Mouse (Mus musculus) forebrain, embryonic 11.5 days (tissue): ENCODE measurements around the gene Lbhd1. TPM values are rescaled to one million over a fixed set of nuclear protein-coding genes. Genes with fewer than 3 reads are reported as not detected.
A peak's percentile ranks its signal among the peaks of the same experiment; 100 is the strongest.
"Not testable (repeated sequence)": the region's sequence is repeated elsewhere in the genome, so short reads cannot be mapped to it uniquely, and the experiment has no call there.

Source experiments
- ATAC-seq: fragments of 200-750 bp; cut with Nextera tagmentation; replicated peaks from 2 replicates; pipeline ENCODE4 v1.8.0; 2017; ENCODE audit warnings: moderate TSS enrichment; ENCODE audit not compliant: low FRiP score
- DNase-seq: peaks from one replicate; pipeline ENCODE4 v3.0.0-alpha.2; 2017; ENCODE audit warnings: low spot score
- H3K27ac ChIP-seq: fragments of 300-500 bp; sonication (generic); 2 replicates; pipeline ENCODE4 v1.5.1; 2014; ENCODE audit warnings: low read depth, low read length
- H3K27me3 ChIP-seq: fragments of 300-500 bp; sonication (generic); 2 replicates; pipeline ENCODE4 v1.6.1; 2014; ENCODE audit warnings: mild to moderate bottlenecking, low read length, mixed read lengths; ENCODE audit not compliant: control insufficient read depth, insufficient read depth
- H3K36me3 ChIP-seq: fragments of 300-500 bp; sonication (generic); 2 replicates; pipeline ENCODE4 v1.6.1; 2014; ENCODE audit warnings: mild to moderate bottlenecking, low read length, moderate library complexity, mixed read lengths; ENCODE audit not compliant: control insufficient read depth, insufficient read depth
- H3K4me1 ChIP-seq: fragments of 300-500 bp; sonication (generic); replicated peaks from 2 replicates; pipeline ENCODE4 v1.6.1; 2014; ENCODE audit warnings: low read length, mixed read lengths; ENCODE audit not compliant: control insufficient read depth, insufficient read depth
- H3K4me2 ChIP-seq: fragments of 300-500 bp; sonication (generic); 2 replicates; pipeline ENCODE4 v1.6.1; 2014; ENCODE audit warnings: low read depth, mild to moderate bottlenecking, low read length, moderate library complexity, mixed read lengths; ENCODE audit not compliant: severe bottlenecking
- H3K4me3 ChIP-seq: fragments of 300-500 bp; sonication (generic); 2 replicates; pipeline ENCODE4 v1.5.1; 2014; ENCODE audit warnings: low read depth, low read length
- H3K9ac ChIP-seq: fragments of 300-500 bp; sonication (generic); 2 replicates; pipeline ENCODE4 v1.6.1; 2014; ENCODE audit warnings: low read length
- H3K9me3 ChIP-seq: fragments of 300-500 bp; sonication (generic); 2 replicates; pipeline ENCODE4 v1.6.1; 2016; ENCODE audit warnings: low read length, mixed read lengths; ENCODE audit not compliant: control insufficient read depth
- WGBS: fragments of 180-500 bp; shearing (Covaris S2); extraction: QIAGEN DNeasy Blood & Tissue Kit; methylation state at CpG from one replicate; pipeline ENCODE4 v1.1.7; 2014; 5-methylcytosine and 5-hydroxymethylcytosine counted together
- polyA plus RNA-seq: library from polyadenylated mRNA; unstranded; fragments of >200 nt; fragmentation: Nextera tagmentation; extraction: Ambion mirVana; gene quantifications from 2 replicates; pipeline ENCODE4 v1.2.1, GENCODE M21; 2014

Lbhd1 gene
- polyA plus RNA-seq, 1 experiment from 2014 or later = 110 TPM

DNA sequence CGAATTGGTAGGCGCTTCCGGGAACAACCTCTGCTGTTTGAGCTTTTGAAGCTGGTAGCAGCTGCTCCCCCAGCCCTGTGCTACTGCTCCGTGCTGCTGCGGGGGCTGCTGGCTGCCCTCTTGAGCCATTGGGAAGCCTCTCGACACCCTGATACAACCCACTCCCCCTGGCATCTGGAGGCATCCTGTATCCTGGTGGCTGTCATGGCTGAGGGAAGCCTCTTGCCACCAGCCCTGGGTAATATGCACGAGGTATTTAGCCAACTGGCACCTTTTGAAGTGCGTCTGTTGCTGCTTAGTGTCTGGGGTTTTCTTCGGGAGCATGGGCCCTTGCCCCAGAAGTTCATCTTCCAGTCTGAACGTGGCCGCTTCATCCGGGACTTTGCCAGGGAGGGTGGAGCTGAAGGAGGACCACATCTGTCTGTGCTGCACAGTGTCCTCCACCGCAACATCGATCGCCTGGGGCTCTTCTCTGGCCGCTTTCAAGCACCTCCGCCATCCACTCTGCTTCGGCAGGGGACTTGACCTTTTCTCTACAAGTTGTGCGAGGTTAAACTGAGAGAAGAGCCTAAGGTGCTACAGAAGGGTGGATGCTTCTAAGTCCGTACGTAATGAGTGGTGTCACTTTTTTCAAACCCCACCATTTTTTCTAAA, 13.8 kb downstream of the Lbhd1 start:
- H3K36me3 ChIP-seq, H3K9me3 ChIP-seq, H3K27me3 ChIP-seq: not testable (repeated sequence)
- ATAC-seq (peak; percentile 55), DNase-seq (peak; percentile 66)
- peaks cover 11% of the 10 kb centered on the region for H3K4me1 ChIP-seq
- H3K4me2 ChIP-seq = peak overlapping the region; percentile 89
- 29% methylated on average over 21 of the region's 21 CpGs for WGBS
- H3K4me3 ChIP-seq = peak overlapping the region; percentile 97
- peak overlapping the region; percentile 79 for H3K9ac ChIP-seq
- peak overlapping the region; percentile 37; the same call in 1 of the 2 replicates for H3K27ac ChIP-seq

- peak within 1 kb of the TSS; percentile 97 for H3K4me3 ChIP-seq
- DNase-seq (peak; percentile 98), ATAC-seq (peak; percentile 99)
- H3K27ac ChIP-seq = peak within 1 kb of the TSS; percentile 55; the same call in 1 of the 2 replicates
- peak within 1 kb of the TSS; percentile 89 for H3K4me2 ChIP-seq
- under 1% methylated on average over 53 of the region's 53 CpGs for WGBS
- H3K36me3 ChIP-seq = peaks cover 2% of the 10 kb centered on the region; the same call in 1 of the 2 replicates
- peak within 1 kb of the TSS; percentile 79 for H3K9ac ChIP-seq
- peaks cover 11% of the 10 kb centered on the region for H3K4me1 ChIP-seq
- H3K27me3 ChIP-seq = no peaks in the 10 kb centered on the region
- no peaks in the 10 kb centered on the region for H3K9me3 ChIP-seq
Observed at GRCm38 (mm10) chr19:8897865-8898495, 14.4 kb downstream of the Lbhd1 start, which contains the start of gene Ganab. TSS of gene Ganab (plus strand) at chr19:8898071.

GRCm38 (mm10) chr19:8898576-8898975, 15.0 kb downstream of the Lbhd1 start:
- ATAC-seq = no peak
- no peak for DNase-seq
- peaks cover 11% of the 10 kb centered on the region for H3K4me1 ChIP-seq
- peak overlapping the region; percentile 97 for H3K4me3 ChIP-seq
- H3K27ac ChIP-seq = no peak overlapping the region
- H3K27me3 ChIP-seq = no peaks in the 10 kb centered on the region
- H3K36me3 ChIP-seq = peaks cover 2% of the 10 kb centered on the region; the same call in 1 of the 2 replicates
- no peaks in the 10 kb centered on the region for H3K9me3 ChIP-seq
- peak overlapping the region; percentile 89 for H3K4me2 ChIP-seq
- 15% methylated on average over 13 of the region's 13 CpGs for WGBS
- peak overlapping the region; percentile 79 for H3K9ac ChIP-seq

DNA sequence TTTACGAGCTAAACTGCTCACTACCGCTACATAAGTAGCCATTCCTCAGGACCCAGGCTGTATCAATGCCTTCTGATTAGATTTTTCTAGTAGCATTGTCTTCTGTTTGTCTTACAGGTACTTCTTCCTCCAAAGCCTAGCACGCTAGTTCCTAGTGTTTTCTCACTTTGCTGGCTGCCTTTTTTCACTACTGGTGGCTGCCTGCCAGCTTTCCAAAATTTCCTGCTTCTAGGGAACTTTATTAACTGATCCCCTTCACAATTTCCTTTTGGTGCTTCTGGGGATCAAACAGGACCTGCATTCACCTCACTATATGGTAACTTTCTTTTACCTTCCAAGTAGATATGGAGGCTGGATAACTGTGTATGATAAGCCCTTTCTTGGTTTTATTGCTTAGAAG, 15.5 kb downstream of the Lbhd1 start:
- Histone ChIP-seq H3K27ac (no peak overlapping the region), H3K4me1 (peaks cover 11% of the 10 kb centered on the region), H3K4me3 (peak overlapping the region; percentile 97), H3K27me3 (no peaks in the 10 kb centered on the region), H3K9me3 (no peaks in the 10 kb centered on the region), H3K9ac (peak overlapping the region; percentile 79), H3K36me3 (peaks cover 2% of the 10 kb centered on the region; the same call in 1 of the 2 replicates), H3K4me2 (peak overlapping the region; percentile 89)
- ATAC-seq (no peak), DNase-seq (no peak)
- WGBS = 75% methylated on average over 3 of the region's 3 CpGs

DNA sequence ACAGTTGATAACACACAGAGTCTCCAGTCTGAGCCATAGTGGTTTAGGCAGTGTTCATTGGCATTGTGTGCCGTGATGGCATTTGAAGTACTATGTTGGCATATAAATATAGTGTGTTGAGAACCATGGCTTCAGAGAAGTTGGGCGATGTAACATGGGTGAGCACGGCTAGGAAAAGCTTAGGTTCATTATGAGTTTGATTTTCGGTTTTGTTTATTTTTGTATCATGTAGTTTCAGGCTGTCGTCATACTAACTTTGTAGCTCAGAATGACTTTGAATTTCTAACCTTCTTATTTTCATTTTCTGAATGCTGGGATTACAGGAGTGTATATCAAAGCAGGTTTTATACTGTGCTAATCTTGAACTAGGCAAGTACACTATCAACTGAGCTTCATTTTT, 19.9 kb downstream of the Lbhd1 start:
- ATAC-seq (no peak), DNase-seq (no peak)
- Histone ChIP-seq H3K9ac (no peak overlapping the region), H3K27ac (no peak overlapping the region), H3K4me2 (no peak overlapping the region), H3K9me3 (no peaks in the 10 kb centered on the region), H3K27me3 (no peaks in the 10 kb centered on the region), H3K4me1 (peaks cover 6% of the 10 kb centered on the region), H3K4me3 (no peak overlapping the region), H3K36me3 (peaks cover 12% of the 10 kb centered on the region; the same call in 1 of the 2 replicates)
- 94% methylated on average over 5 of the region's 5 CpGs for WGBS

- no peak overlapping the region for H3K4me3 ChIP-seq
- no peak for DNase-seq
- peaks cover 26% of the 10 kb centered on the region; the same call in 1 of the 2 replicates for H3K36me3 ChIP-seq
- H3K9ac ChIP-seq = no peak overlapping the region
- no peaks in the 10 kb centered on the region for H3K4me1 ChIP-seq
- no peak overlapping the region for H3K4me2 ChIP-seq
- no peak overlapping the region for H3K27ac ChIP-seq
- no peaks in the 10 kb centered on the region for H3K27me3 ChIP-seq
- 91% methylated on average over 6 of the region's 6 CpGs for WGBS
- ATAC-seq = no peak
- H3K9me3 ChIP-seq = no peaks in the 10 kb centered on the region
Observed at GRCm38 (mm10) chr19:8908531-8908930, 25.0 kb downstream of the Lbhd1 start.

DNA sequence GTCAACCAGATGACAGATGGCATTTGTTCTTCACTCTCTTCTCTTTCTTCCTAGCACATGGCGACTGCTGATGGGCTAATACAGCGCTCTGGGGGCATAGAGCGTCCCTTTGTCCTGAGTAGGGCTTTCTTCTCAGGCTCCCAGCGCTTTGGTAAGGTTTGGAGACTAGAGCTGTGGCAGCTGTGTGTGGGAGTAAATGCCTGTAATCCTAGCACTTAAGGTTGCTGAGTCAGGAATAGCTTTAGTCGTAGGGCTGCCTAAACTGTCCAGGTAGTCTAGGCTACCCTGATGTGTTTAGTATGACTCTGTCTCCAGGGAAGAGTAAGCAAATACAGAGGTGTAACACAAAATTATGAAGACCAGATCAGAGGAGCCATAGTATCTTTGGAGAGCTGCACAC, 28.3 kb downstream of the Lbhd1 start:
- 97% methylated on average over 5 of the region's 5 CpGs for WGBS
- H3K9ac ChIP-seq = no peak overlapping the region
- ATAC-seq (no peak), DNase-seq (no peak)
- no peaks in the 10 kb centered on the region for H3K4me1 ChIP-seq
- H3K4me2 ChIP-seq = no peak overlapping the region
- H3K4me3 ChIP-seq = no peak overlapping the region
- peaks cover 46% of the 10 kb centered on the region for H3K36me3 ChIP-seq
- no peaks in the 10 kb centered on the region for H3K27me3 ChIP-seq
- H3K9me3 ChIP-seq = no peaks in the 10 kb centered on the region
- H3K27ac ChIP-seq = no peak overlapping the region

- Histone ChIP-seq H3K27ac (no peak overlapping the region), H3K4me3 (no peak overlapping the region), H3K27me3 (no peaks in the 10 kb centered on the region), H3K9ac (no peak overlapping the region), H3K36me3 (peaks cover 41% of the 10 kb centered on the region), H3K4me2 (no peak overlapping the region), H3K9me3 (no peaks in the 10 kb centered on the region), H3K4me1 (no peaks in the 10 kb centered on the region)
- 95% methylated on average over 3 of the region's 3 CpGs for WGBS
- DNase-seq (no peak), ATAC-seq (no peak)
Observed at GRCm38 (mm10) chr19:8914212-8914611, 30.7 kb downstream of the Lbhd1 start.
